Mouse (Mus musculus) liver, embryonic 14.5 days (tissue): ENCODE data around the gene Nfya.

ENCODE experiments used
- CTCF ChIP-seq: IDR thresholded peaks from 2 replicates; pipeline ENCODE4 v1.5.1; 2016; ENCODE audit warnings: antibody characterized with exemption, low read depth, control low read depth
- EP300 ChIP-seq: IDR thresholded peaks from 2 replicates; pipeline ENCODE4 v1.6.1; 2016; ENCODE audit warnings: antibody characterized with exemption, low read depth

DNA sequence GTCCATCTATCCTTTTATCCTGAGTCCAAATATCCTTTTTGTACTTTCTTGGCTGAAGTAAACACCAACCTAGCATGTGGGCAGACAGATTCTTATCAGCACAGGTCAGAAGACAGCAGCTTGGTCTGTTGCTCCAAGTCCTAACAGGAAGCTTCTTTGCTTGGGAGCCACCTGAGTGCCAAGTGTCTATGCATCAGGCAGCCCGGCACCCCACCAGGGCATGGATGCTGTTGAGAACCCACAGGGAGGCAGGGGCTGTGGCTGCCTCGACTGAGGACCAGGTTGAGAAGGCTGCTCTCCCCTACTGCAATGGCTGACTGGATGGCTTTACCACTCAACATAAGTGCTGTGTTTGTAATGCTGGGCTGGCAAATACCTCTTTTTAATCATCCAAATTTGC, 21.0 kb downstream of the Nfya start:
- TF ChIP-seq EP300 (no peak), CTCF (no peak)
